Mouse (Mus musculus) cerebellum, adult 2 months (tissue): ENCODE measurements around the gene Rbm47. TPM values are rescaled to one million over a fixed set of nuclear protein-coding genes. Genes with fewer than 3 reads are reported as not detected.

Experiments
- DNase-seq, 2 experiments: peaks; one replicate each; pipeline ENCODE4 v3.0.0; 2021
- H3K27ac ChIP-seq: fragments of 200-500 bp; 2 replicates; pipeline ENCODE4 v1.5.1; 2012; ENCODE audit warnings: low read length, control low read depth, inconsistent platforms; ENCODE audit not compliant: insufficient read depth
- H3K27me3 ChIP-seq: fragments of 200-500 bp; 2 replicates; pipeline ENCODE4 v1.6.1; 2012; ENCODE audit warnings: inconsistent platforms, mild to moderate bottlenecking, low read length, moderate library complexity; ENCODE audit not compliant: control insufficient read depth, insufficient read depth
- H3K4me1 ChIP-seq: fragments of 200-500 bp; 2 replicates; pipeline ENCODE4 v1.6.1; 2011; ENCODE audit warnings: low read length; ENCODE audit not compliant: control insufficient read depth, insufficient read depth
- H3K4me3 ChIP-seq: fragments of 200-500 bp; replicated peaks from 2 replicates; pipeline ENCODE3; 2011; ENCODE audit warnings: mild to moderate bottlenecking, low read depth, low read length, control low read depth; ENCODE audit not compliant: insufficient read depth
- CTCF ChIP-seq: fragments of 200-500 bp; IDR thresholded peaks from 2 replicates; pipeline ENCODE4 v1.5.1; 2011; ENCODE audit warnings: low read depth, mild to moderate bottlenecking, control low read depth, low read length, moderate library complexity, borderline replicate concordance; ENCODE audit not compliant: insufficient read depth
- POLR2A ChIP-seq: fragments of 200-500 bp; IDR thresholded peaks from 2 replicates; pipeline ENCODE4 v1.6.1; 2011; ENCODE audit warnings: low read length, control low read depth, borderline replicate concordance; ENCODE audit not compliant: insufficient read depth
- WGBS: fragments of 180-500 bp; shearing (Covaris S2); methylation state at CpG from one replicate; pipeline ENCODE4 v1.1.7; 2018; 5-methylcytosine and 5-hydroxymethylcytosine counted together
- polyA plus RNA-seq: library from polyadenylated mRNA; depleted of rRNA; stranded (reverse); fragments of >200 nt; gene quantifications from 2 replicates; pipeline ENCODE4 v1.2.3, GENCODE M21; 2012

The Rbm47 gene
- polyA plus RNA-seq, 1 experiment: 0.49 TPM

GRCm38 (mm10) chr5:66134578-66134977 is 38.3 kb downstream of the Rbm47 start:
- no peak for DNase-seq
- 94% methylated on average over 7 of the region's 7 CpGs for WGBS
- H3K4me1 ChIP-seq: no peaks in the 10 kb centered on the region
- no peak for TF ChIP-seq CTCF
- no peak for TF ChIP-seq POLR2A
- no peak overlapping the region for H3K4me3 ChIP-seq
- H3K27me3 ChIP-seq: no peaks in the 10 kb centered on the region
- H3K27ac ChIP-seq: no peak overlapping the region

DNA sequence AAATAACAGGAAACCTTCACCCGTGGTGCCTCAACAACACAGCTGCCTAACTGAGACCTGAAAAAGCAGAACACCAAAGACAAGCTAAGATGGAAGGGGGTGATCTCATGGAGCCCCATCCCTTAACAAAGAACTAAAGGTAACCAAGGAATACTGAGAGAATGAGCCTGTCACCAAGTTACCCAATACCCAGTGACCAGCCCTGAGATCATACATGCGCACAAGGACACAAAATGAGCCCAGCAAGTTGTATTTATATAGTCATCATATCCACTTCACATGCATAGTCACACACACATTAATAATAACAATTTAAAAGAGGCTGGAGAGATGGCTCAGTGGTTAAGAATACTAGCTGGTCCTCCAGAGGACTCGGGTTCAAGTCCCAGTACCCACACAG is 44.0 kb downstream of the Rbm47 start:
- no peak for DNase-seq
- Histone ChIP-seq H3K27me3 (no peaks in the 10 kb centered on the region), H3K4me3 (no peak overlapping the region), H3K27ac (no peak overlapping the region), H3K4me1 (no peaks in the 10 kb centered on the region)
- 88% methylated on average over 3 of the region's 3 CpGs for WGBS
- TF ChIP-seq POLR2A (no peak), CTCF (no peak)

GRCm38 (mm10) chr5:66125418-66125817 is 47.5 kb downstream of the Rbm47 start:
- Histone ChIP-seq H3K27me3 (no peaks in the 10 kb centered on the region), H3K27ac (no peak overlapping the region), H3K4me1 (no peaks in the 10 kb centered on the region), H3K4me3 (no peak overlapping the region)
- 79% methylated on average over 11 of the region's 11 CpGs for WGBS
- TF ChIP-seq POLR2A (no peak), CTCF (no peak)
- DNase-seq: no peak

DNA sequence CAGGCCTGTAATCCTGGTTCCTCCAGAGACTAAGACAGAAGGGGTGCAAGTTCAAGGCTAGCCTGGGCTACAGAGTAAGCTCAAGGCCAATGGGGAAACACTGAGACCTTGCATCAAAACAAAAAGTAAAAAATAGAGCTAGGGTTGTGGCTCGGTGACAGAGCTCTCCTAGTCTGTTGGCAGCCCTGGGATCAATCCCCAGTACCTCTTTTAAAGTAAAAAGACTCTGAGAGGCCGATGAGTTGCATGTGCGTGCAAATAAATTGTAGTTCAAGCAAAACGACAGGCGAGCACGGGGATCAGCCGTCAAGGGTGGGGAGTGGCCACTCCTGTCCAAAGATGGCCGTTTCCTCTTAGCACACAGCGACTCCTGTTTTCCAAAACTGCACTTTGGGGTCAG is 48.0 kb downstream of the Rbm47 start:
- no peaks in the 10 kb centered on the region for H3K4me1 ChIP-seq
- WGBS: 80% methylated on average over 9 of the region's 9 CpGs

DNA sequence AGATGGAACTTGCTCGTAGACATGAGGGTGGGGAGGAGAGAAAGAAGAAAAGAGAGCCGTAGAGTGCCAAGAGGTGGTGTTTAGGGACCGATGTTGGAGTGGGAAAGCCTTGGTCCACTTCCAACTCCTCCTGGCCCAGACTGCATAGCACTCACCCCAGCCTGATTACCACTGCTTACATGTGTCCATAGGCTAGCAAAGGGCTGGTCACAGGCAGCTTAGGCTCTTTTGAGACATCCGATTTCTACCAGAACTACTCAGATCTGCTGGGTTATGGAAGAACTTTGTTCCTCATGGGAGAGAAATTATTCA is 48.9 kb downstream of the Rbm47 start:
- DNase-seq: no peak
- H3K4me1 ChIP-seq: no peaks in the 10 kb centered on the region
- TF ChIP-seq CTCF: no peak
- no peak for TF ChIP-seq POLR2A
- H3K27ac ChIP-seq: no peak overlapping the region
- WGBS: 40% methylated on average over 4 of the region's 4 CpGs
- no peaks in the 10 kb centered on the region for H3K27me3 ChIP-seq
- H3K4me3 ChIP-seq: no peak overlapping the region

More for the DNA sequence above, 48.0 kb downstream of the Rbm47 start:
- Histone ChIP-seq H3K4me3 (no peak overlapping the region), H3K27ac (no peak overlapping the region), H3K27me3 (no peaks in the 10 kb centered on the region)
- DNase-seq: no peak
- TF ChIP-seq CTCF (no peak), POLR2A (no peak)

- TF ChIP-seq CTCF (no peak), POLR2A (no peak)
- no peak overlapping the region for H3K4me3 ChIP-seq
- H3K27ac ChIP-seq: no peak overlapping the region
- no peaks in the 10 kb centered on the region for H3K4me1 ChIP-seq
- 87% methylated on average over 12 of the region's 12 CpGs for WGBS
- DNase-seq: no peak
- no peaks in the 10 kb centered on the region for H3K27me3 ChIP-seq
These were observed 49.4 kb downstream of the Rbm47 start for GRCm38 (mm10) chr5:66123295-66124088.

DNA sequence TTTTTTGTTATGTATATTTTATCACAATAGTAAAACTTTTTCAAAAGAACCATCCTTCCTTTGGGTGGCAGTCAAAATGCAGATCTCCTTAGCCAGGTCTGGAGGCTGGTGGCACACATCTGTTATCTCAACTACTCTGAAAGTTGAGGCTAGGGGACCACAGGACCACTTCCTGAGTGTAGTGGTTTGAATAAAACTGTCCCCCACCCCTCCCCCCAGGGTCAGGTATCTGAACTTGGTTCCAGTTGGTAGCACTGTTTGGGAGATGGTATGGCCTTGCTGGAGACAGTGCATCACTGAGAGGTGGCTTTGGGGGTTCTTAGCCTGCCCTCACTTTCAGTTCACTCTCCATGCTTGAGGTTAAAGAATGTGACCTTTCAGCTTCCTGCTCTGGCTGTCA is 51.7 kb downstream of the Rbm47 start:
- DNase-seq: no peak

DNA sequence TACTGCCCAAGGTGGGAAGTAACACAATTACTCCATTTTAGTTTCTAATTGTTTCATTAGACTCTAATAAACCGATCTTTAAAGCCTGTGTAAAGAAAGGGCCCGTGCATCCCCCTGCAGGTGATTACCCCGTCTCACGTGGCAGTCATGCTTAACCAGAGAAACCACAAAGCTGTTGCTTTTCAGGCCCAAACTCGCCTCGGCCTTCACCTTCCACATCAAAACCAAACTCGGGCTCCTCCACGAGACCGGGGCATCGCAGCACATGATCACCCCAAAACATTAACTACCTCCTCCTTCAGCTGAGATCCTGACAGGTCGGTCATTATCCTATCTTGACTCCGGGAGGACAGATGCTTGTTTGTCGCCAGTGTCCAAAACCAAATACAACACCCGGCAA is 58.2 kb downstream of the Rbm47 start:
- Histone ChIP-seq H3K27me3 (no peaks in the 10 kb centered on the region), H3K27ac (no peak overlapping the region), H3K4me1 (no peaks in the 10 kb centered on the region), H3K4me3 (no peak overlapping the region)
- WGBS: 86% methylated on average over 14 of the region's 14 CpGs
- no peak for DNase-seq
- no peak for TF ChIP-seq POLR2A
- TF ChIP-seq CTCF: no peak

More for the DNA sequence above, 51.7 kb downstream of the Rbm47 start:
- no peak overlapping the region for H3K4me3 ChIP-seq
- no peaks in the 10 kb centered on the region for H3K27me3 ChIP-seq
- TF ChIP-seq POLR2A (no peak), CTCF (no peak)
- H3K27ac ChIP-seq: no peak overlapping the region
- H3K4me1 ChIP-seq: no peaks in the 10 kb centered on the region
